Mouse (Mus musculus): ENCODE data around the gene Znrf1.
"Not testable (repeated sequence)": the region's sequence is repeated elsewhere in the genome, so short reads cannot be mapped to it uniquely, and the experiment has no call there.

The Znrf1 gene

GRCm38 (mm10) chr8:111625694-111626527 lies 90.0 kb downstream of the Znrf1 start:
- ATAC-seq (ENCODE audit: insufficient number of reproducible peaks, low FRiP score, low TSS enrichment), result peak; percentile 21; the same call in 1 of the 2 replicates

DNA sequence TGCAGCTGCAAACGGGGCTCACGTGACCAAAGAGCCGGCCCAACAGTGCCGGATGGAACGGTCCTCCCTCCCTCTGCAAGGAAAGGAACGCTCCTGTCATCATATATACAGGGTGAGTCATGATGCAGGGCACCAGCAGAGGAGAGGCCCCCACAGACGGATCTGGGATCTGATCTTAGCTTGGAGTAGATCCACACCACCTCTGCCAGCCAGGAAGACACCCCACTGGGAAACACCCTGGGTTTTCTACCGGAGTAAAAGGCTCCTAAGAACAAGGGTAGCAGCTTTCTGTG lies 90.6 kb downstream of the Znrf1 start:
- no peak for ATAC-seq (ENCODE audit: insufficient number of reproducible peaks, low FRiP score, low TSS enrichment)

DNA sequence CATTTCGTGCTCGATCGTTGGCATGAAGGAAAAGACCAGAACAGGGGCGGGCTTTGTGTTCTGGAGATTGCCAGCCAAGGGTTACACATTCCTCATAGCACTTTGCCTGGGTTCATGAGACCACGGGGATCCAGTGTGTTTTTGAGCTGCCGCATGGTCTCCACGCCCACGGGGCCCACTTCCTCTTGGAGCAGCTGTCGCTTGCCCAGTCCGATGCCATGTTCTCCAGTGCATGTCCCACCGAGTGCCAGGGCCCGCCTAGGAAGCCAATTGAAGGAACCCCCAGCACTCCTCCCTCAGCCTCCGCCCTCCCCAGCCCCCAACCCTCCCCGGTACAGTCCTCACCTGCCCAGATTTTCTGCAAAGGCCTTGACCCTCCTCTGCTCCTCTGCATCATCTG lies 91.0 kb downstream of the Znrf1 start:
- no peak for ATAC-seq (ENCODE audit: insufficient number of reproducible peaks, low FRiP score, low TSS enrichment)

- no peak for ATAC-seq (ENCODE audit: insufficient number of reproducible peaks, low FRiP score, low TSS enrichment)
These were observed 92.0 kb downstream of the Znrf1 start for GRCm38 (mm10) chr8:111627923-111628322.

GRCm38 (mm10) chr8:111628401-111628800 lies 92.5 kb downstream of the Znrf1 start:
- no peak for ATAC-seq (ENCODE audit: insufficient number of reproducible peaks, low FRiP score, low TSS enrichment)

DNA sequence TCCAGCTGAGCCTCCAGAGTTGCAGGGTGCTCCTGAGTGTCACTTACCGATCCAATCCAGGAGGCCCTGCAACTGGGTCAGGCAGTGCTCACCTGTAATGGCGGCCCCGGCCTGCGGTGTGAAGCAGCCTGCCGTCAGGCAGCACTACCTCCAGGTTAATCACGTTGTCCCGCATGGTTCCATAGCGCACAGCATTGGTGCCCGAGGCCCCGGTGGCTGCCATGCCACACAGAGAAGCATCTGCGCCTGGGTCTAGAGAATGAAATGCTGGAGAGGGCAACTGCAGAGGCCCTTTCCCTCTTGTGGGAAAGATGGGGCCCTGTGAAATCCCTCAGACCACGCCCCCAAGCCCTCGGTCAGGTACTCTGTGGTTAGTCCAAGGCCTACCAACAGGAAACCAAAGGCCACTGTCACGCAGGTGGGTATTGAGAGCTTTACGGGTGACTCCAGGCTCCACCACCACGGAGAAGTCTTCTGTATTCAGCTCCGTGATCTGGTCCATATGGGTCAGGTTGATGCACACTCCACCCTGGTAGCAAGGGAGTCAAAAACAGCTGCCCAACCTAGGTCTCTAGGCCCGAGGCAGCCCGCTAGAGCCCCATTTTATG lies 93.1 kb downstream of the Znrf1 start:
- ATAC-seq (ENCODE audit: insufficient number of reproducible peaks, low FRiP score, low TSS enrichment), result no peak

DNA sequence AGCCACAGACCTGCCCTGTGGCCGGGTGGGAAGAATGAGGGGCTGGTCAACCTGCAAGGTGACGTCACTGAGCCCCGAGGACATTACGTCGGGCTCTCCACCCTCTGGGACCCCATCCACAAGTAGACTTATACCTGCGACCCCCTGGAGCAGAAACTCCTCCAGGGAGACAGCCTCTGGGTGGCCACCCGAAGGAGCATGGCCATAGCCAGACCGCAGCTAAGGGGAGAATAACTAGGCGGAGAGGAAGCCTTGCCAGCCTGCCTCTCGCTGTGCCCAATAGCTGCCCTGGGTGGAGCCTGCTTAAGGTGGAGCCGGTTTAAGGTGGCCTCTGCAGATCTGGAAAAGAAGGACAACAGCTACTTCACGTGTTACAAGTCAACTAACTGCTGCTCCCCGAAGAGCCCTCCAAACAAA lies 94.2 kb downstream of the Znrf1 start, which contains the start of gene Ldhd:
TSS of gene Ldhd (minus strand) at position 270 of the 417 bp plus-strand sequence.
- peak; percentile 86 for ATAC-seq (ENCODE audit: insufficient number of reproducible peaks, low FRiP score, low TSS enrichment)

DNA sequence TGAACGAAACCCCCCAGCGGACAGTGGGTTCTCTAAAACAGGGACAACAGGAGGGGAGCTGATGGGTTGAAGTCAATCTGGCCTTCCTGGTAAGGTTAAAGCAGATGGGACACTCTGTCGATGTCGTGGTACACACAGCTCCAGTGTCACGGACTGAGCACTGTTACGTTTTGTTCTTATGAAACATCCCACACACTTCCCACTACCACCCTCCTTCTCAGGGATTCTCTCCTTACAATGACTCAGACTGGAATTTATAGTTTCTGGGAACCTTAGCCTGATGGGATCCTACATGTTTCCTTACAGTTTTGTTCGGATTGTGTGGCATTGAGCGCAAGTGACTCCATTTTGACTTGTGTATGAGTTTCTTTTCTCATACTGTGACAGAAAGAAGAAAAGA lies 95.7 kb downstream of the Znrf1 start:
- ATAC-seq (ENCODE audit: insufficient number of reproducible peaks, low FRiP score, low TSS enrichment), result no peak

GRCm38 (mm10) chr8:111632976-111633375 lies 97.1 kb downstream of the Znrf1 start:
- no peak for ATAC-seq (ENCODE audit: insufficient number of reproducible peaks, low FRiP score, low TSS enrichment)

- no peak for ATAC-seq (ENCODE audit: insufficient number of reproducible peaks, low FRiP score, low TSS enrichment)
These were observed 102.2 kb downstream of the Znrf1 start for GRCm38 (mm10) chr8:111638086-111638485.

- no peak for ATAC-seq (ENCODE audit: insufficient number of reproducible peaks, low FRiP score, low TSS enrichment)
These were observed 105.2 kb downstream of the Znrf1 start for GRCm38 (mm10) chr8:111641064-111641463.

DNA sequence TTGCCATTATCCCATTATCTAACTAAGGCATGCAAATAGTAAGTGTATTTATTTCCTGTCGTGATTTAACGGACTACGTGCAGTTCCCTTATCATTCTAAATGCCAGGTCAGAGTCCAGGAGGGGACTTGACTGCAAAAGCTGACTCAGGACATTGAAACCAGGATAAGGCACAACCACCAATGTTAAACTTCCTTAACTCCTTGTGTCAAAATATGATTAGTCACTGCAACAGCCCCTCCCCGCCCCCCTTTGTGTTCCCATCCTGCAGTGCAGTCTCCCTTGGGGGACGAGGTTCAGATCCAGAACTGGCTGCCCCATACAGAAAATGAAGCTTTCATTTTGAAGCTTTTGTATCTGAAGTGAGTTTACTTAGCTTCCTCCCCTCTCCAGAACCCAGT lies 106.6 kb downstream of the Znrf1 start:
- ATAC-seq (ENCODE audit: insufficient number of reproducible peaks, low FRiP score, low TSS enrichment), result no peak

DNA sequence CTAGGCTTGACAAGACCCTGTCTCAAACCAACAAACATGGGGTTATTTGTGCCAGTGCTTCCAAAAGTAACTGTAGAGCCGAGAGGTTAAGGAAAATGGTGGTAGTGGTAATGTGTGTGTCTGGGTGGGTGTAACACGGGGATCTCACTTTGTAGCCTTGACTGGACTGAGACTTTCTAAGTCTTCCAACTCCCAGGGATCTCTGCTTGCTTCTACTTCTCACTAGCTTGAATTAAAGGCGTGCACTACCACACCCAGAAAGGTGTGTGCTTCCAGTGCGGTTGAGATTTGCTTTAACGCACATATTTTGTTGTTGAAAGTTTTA lies 107.0 kb downstream of the Znrf1 start:
- ATAC-seq (ENCODE audit: insufficient number of reproducible peaks, low FRiP score, low TSS enrichment), result no peak; the same call in 1 of the 2 replicates

- peak; percentile 98 for ATAC-seq (ENCODE audit: insufficient number of reproducible peaks, low FRiP score, low TSS enrichment)
These were observed 107.6 kb downstream of the Znrf1 start, which contains the start of gene Zfp1 for GRCm38 (mm10) chr8:111643264-111644141. TSS of gene Zfp1 (plus strand) at chr8:111643401.

- ATAC-seq (ENCODE audit: insufficient number of reproducible peaks, low FRiP score, low TSS enrichment), result not testable (repeated sequence)
These were observed 108.6 kb downstream of the Znrf1 start for GRCm38 (mm10) chr8:111644286-111645051.

DNA sequence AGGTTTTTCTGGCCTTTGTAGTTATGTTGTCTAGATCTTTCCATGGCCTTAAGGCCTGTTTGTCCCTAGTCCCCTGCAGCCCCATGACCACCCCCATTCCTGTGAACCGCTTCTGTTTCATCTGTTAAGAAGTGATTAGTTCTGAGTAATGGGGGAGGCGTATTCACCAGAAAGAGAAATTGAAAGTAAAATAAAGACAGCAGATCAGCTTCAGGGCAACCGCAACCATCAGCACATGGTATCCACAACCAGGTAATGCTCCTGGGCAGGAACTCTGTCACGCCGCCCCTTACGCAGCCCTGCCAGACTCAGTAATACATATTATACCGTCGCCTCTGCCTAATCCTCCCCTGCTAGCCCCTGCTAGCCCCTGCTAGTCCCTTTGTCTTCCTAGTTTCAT lies 109.8 kb downstream of the Znrf1 start:
- ATAC-seq (ENCODE audit: insufficient number of reproducible peaks, low FRiP score, low TSS enrichment), result no peak

GRCm38 (mm10) chr8:111648834-111649233 lies 112.9 kb downstream of the Znrf1 start:
- no peak for ATAC-seq (ENCODE audit: insufficient number of reproducible peaks, low FRiP score, low TSS enrichment)

DNA sequence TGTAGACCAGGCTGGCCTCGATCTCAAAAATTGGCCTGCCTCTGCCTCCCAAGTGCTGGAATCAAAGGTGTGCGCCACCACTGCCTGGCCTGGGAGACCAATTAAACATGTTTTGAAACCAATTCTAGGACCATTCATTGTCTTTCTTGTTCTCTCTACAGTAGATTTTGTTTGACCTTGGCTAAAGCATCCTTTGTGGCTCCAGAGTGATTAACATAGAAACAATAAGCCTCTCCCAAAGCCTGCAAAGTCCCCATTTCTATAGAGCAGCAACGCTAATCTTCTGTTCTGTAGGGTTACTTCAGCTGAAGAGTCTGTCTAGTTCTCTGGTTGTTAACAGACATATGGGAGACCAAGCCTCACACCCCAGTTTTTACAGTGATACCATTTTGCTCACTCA lies 114.8 kb downstream of the Znrf1 start:
- ATAC-seq (ENCODE audit: insufficient number of reproducible peaks, low FRiP score, low TSS enrichment), result no peak

DNA sequence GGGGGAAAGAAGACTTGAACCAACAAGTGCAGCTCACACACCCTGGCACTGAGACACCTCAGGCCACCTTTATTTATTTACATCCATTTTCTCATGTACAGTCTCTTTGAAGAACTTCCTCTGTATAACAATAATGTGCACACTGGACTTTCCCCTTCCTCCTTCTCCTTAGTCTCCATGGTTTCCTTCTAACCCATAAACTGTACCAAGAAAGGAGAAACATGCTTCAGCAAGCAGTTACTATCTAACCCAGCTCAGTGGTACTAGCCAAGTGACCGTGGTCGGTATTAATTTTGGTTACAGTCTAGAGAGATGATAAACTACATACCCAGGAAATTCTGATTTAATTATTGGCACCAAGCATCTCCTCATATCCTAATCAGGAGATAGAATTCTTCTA lies 117.6 kb downstream of the Znrf1 start:
- ATAC-seq (ENCODE audit: insufficient number of reproducible peaks, low FRiP score, low TSS enrichment), result no peak

- no peak for ATAC-seq (ENCODE audit: insufficient number of reproducible peaks, low FRiP score, low TSS enrichment)
These were observed 121.5 kb downstream of the Znrf1 start for GRCm38 (mm10) chr8:111657312-111657854.
